Mouse (Mus musculus): ENCODE data around the gene Krt83.

DNA sequence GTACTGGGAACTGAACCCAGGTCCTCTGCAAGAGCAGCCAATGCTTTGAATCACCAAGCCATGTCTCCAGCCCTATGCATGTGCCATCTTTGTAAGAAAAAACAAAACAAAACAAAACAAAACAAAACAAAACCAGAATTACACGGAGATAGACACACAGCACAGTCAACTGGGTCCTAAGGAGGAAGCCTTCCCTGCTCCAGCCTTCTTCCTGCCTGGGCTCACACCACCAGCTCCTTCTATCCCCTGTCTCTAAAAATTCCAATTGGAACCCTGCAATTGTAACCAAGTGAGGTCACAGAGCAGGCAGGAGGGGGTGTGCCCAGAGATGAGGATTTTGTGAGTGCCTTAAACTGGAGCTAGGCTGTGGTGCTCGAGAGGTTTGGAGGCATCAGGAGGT lies 43.9 kb downstream of the Krt83 start, which contains the start of gene Krt88:
- no peak for TF ChIP-seq CTCF (IDR thresholded peaks at IDR 0.05)
- no peak for TF ChIP-seq EP300 (IDR thresholded peaks at IDR 0.05)
